Mouse (Mus musculus): ENCODE measurements around the gene Cadm1. TPM values are rescaled to one million over a fixed set of nuclear protein-coding genes. Genes with fewer than 3 reads are reported as not detected.

The Cadm1 gene
- polyA plus RNA-seq, 1 experiment from 2014 or later: 41.3 TPM

- WGBS: 33% methylated on average over 10 of the region's 10 CpGs
- Histone ChIP-seq H3K4me2 (ENCODE audit: low read depth, low read length) (peak overlapping the region; percentile 49), H3K9me3 (replicated peaks; ENCODE audit: control insufficient read depth, low read length) (no peaks in the 10 kb centered on the region), H3K4me3 (replicated peaks; ENCODE audit: low read length) (peak overlapping the region; percentile 32), H3K9ac (ENCODE audit: low read length) (no peak overlapping the region), H3K27me3 (ENCODE audit: control insufficient read depth, insufficient read depth, low read length) (no peaks in the 10 kb centered on the region), H3K4me1 (ENCODE audit: control insufficient read depth, insufficient read depth, low read length) (peaks cover 12% of the 10 kb centered on the region), H3K36me3 (ENCODE audit: control insufficient read depth, insufficient read depth, low read length) (no peaks in the 10 kb centered on the region), H3K27ac (ENCODE audit: low read length) (no peak overlapping the region)
- no peak for ATAC-seq (ENCODE audit: insufficient read depth, low FRiP score)
These were observed 299.2 kb downstream of the Cadm1 start for GRCm38 (mm10) chr9:47829204-47829603.

- 59% methylated on average over 4 of the region's 4 CpGs for whole genome bisulfite sequencing
- Histone ChIP-seq H3K9me3 (replicated peaks; ENCODE audit: control insufficient read depth, low read length) (no peaks in the 10 kb centered on the region), H3K4me3 (replicated peaks; ENCODE audit: low read length) (no peak overlapping the region), H3K36me3 (ENCODE audit: control insufficient read depth, insufficient read depth, low read length) (no peaks in the 10 kb centered on the region), H3K4me1 (ENCODE audit: control insufficient read depth, insufficient read depth, low read length) (peaks cover 12% of the 10 kb centered on the region), H3K27ac (ENCODE audit: low read length) (no peak overlapping the region), H3K27me3 (ENCODE audit: control insufficient read depth, insufficient read depth, low read length) (no peaks in the 10 kb centered on the region), H3K4me2 (ENCODE audit: low read depth, low read length) (no peak overlapping the region), H3K9ac (ENCODE audit: low read length) (no peak overlapping the region)
- ATAC-seq (ENCODE audit: insufficient read depth, low FRiP score): no peak
These were observed 299.9 kb downstream of the Cadm1 start for GRCm38 (mm10) chr9:47829846-47830245.

- ATAC-seq (ENCODE audit: insufficient read depth, low FRiP score): no peak
These were observed 301.4 kb downstream of the Cadm1 start for GRCm38 (mm10) chr9:47831412-47831811.

GRCm38 (mm10) chr9:47838170-47838569 lies 308.2 kb downstream of the Cadm1 start:
- Histone ChIP-seq H3K27ac (ENCODE audit: low read length) (no peak overlapping the region), H3K4me1 (ENCODE audit: control insufficient read depth, insufficient read depth, low read length) (peaks cover 7% of the 10 kb centered on the region), H3K27me3 (ENCODE audit: control insufficient read depth, insufficient read depth, low read length) (no peaks in the 10 kb centered on the region), H3K9me3 (replicated peaks; ENCODE audit: control insufficient read depth, low read length) (no peaks in the 10 kb centered on the region), H3K9ac (ENCODE audit: low read length) (no peak overlapping the region), H3K4me3 (replicated peaks; ENCODE audit: low read length) (no peak overlapping the region), H3K4me2 (ENCODE audit: low read depth, low read length) (no peak overlapping the region), H3K36me3 (ENCODE audit: control insufficient read depth, insufficient read depth, low read length) (no peaks in the 10 kb centered on the region)
- 10% methylated on average over 8 of the region's 8 CpGs for WGBS
- peak; percentile 44; the same call in 1 of the 2 replicates for ATAC-seq (ENCODE audit: insufficient read depth, low FRiP score)

More at GRCm38 (mm10) chr9:47831412-47831811, 301.4 kb downstream of the Cadm1 start:
- no peaks in the 10 kb centered on the region for H3K9me3 ChIP-seq (replicated peaks; ENCODE audit: control insufficient read depth, low read length)
- no peak overlapping the region for H3K27ac ChIP-seq (ENCODE audit: low read length)
- H3K9ac ChIP-seq (ENCODE audit: low read length): no peak overlapping the region
- no peaks in the 10 kb centered on the region for H3K27me3 ChIP-seq (ENCODE audit: control insufficient read depth, insufficient read depth, low read length)
- peaks cover 12% of the 10 kb centered on the region for H3K4me1 ChIP-seq (ENCODE audit: control insufficient read depth, insufficient read depth, low read length)
- H3K36me3 ChIP-seq (ENCODE audit: control insufficient read depth, insufficient read depth, low read length): no peaks in the 10 kb centered on the region
- H3K4me2 ChIP-seq (ENCODE audit: low read depth, low read length): no peak overlapping the region
- WGBS: 72% methylated on average over 4 of the region's 4 CpGs
- H3K4me3 ChIP-seq (replicated peaks; ENCODE audit: low read length): no peak overlapping the region

- 30% methylated on average over 15 of the region's 15 CpGs for WGBS
- Histone ChIP-seq H3K9ac (ENCODE audit: low read length) (no peak overlapping the region), H3K4me3 (replicated peaks; ENCODE audit: low read length) (no peak overlapping the region), H3K36me3 (ENCODE audit: control insufficient read depth, insufficient read depth, low read length) (no peaks in the 10 kb centered on the region), H3K27me3 (ENCODE audit: control insufficient read depth, insufficient read depth, low read length) (no peaks in the 10 kb centered on the region), H3K4me1 (ENCODE audit: control insufficient read depth, insufficient read depth, low read length) (peaks cover 7% of the 10 kb centered on the region), H3K9me3 (replicated peaks; ENCODE audit: control insufficient read depth, low read length) (no peaks in the 10 kb centered on the region), H3K4me2 (ENCODE audit: low read depth, low read length) (no peak overlapping the region), H3K27ac (ENCODE audit: low read length) (no peak overlapping the region)
- ATAC-seq (ENCODE audit: insufficient read depth, low FRiP score): no peak
These were observed 309.1 kb downstream of the Cadm1 start for GRCm38 (mm10) chr9:47838890-47839691.

GRCm38 (mm10) chr9:47839692-47840025 lies 309.7 kb downstream of the Cadm1 start:
- WGBS: 69% methylated on average over 10 of the region's 10 CpGs
- no peak overlapping the region for H3K4me2 ChIP-seq (ENCODE audit: low read depth, low read length)
- ATAC-seq (ENCODE audit: insufficient read depth, low FRiP score): peak; percentile 5; the same call in 1 of the 2 replicates
- H3K4me1 ChIP-seq (ENCODE audit: control insufficient read depth, insufficient read depth, low read length): peaks cover 7% of the 10 kb centered on the region
- no peaks in the 10 kb centered on the region for H3K27me3 ChIP-seq (ENCODE audit: control insufficient read depth, insufficient read depth, low read length)
- no peak overlapping the region for H3K9ac ChIP-seq (ENCODE audit: low read length)
- H3K9me3 ChIP-seq (replicated peaks; ENCODE audit: control insufficient read depth, low read length): no peaks in the 10 kb centered on the region
- no peak overlapping the region for H3K27ac ChIP-seq (ENCODE audit: low read length)
- H3K36me3 ChIP-seq (ENCODE audit: control insufficient read depth, insufficient read depth, low read length): no peaks in the 10 kb centered on the region
- no peak overlapping the region for H3K4me3 ChIP-seq (replicated peaks; ENCODE audit: low read length)

- no peaks in the 10 kb centered on the region for H3K36me3 ChIP-seq (ENCODE audit: control insufficient read depth, insufficient read depth, low read length)
- ATAC-seq (ENCODE audit: insufficient read depth, low FRiP score): no peak
- no peak overlapping the region for H3K27ac ChIP-seq (ENCODE audit: low read length)
- H3K9me3 ChIP-seq (replicated peaks; ENCODE audit: control insufficient read depth, low read length): no peaks in the 10 kb centered on the region
- 78% methylated on average over 6 of the region's 6 CpGs for WGBS
- no peak overlapping the region for H3K9ac ChIP-seq (ENCODE audit: low read length)
- H3K4me3 ChIP-seq (replicated peaks; ENCODE audit: low read length): no peak overlapping the region
- no peaks in the 10 kb centered on the region for H3K27me3 ChIP-seq (ENCODE audit: control insufficient read depth, insufficient read depth, low read length)
- H3K4me1 ChIP-seq (ENCODE audit: control insufficient read depth, insufficient read depth, low read length): peaks cover 7% of the 10 kb centered on the region
- no peak overlapping the region for H3K4me2 ChIP-seq (ENCODE audit: low read depth, low read length)
These were observed 313.4 kb downstream of the Cadm1 start for GRCm38 (mm10) chr9:47843328-47843727.

- no peak overlapping the region for H3K4me2 ChIP-seq (ENCODE audit: low read depth, low read length)
- H3K4me3 ChIP-seq (replicated peaks; ENCODE audit: low read length): no peak overlapping the region
- no peak overlapping the region for H3K9ac ChIP-seq (ENCODE audit: low read length)
- no peaks in the 10 kb centered on the region for H3K4me1 ChIP-seq (ENCODE audit: control insufficient read depth, insufficient read depth, low read length)
- ATAC-seq (ENCODE audit: insufficient read depth, low FRiP score): no peak
- H3K27ac ChIP-seq (ENCODE audit: low read length): no peak overlapping the region
- 79% methylated on average over 10 of the region's 10 CpGs for WGBS
- no peaks in the 10 kb centered on the region for H3K36me3 ChIP-seq (ENCODE audit: control insufficient read depth, insufficient read depth, low read length)
- H3K9me3 ChIP-seq (replicated peaks; ENCODE audit: control insufficient read depth, low read length): no peaks in the 10 kb centered on the region
- no peaks in the 10 kb centered on the region for H3K27me3 ChIP-seq (ENCODE audit: control insufficient read depth, insufficient read depth, low read length)
These were observed 316.3 kb downstream of the Cadm1 start for GRCm38 (mm10) chr9:47846275-47846674.

GRCm38 (mm10) chr9:47846926-47847325 lies 317.0 kb downstream of the Cadm1 start:
- no peaks in the 10 kb centered on the region for H3K36me3 ChIP-seq (ENCODE audit: control insufficient read depth, insufficient read depth, low read length)
- 64% methylated on average over 6 of the region's 6 CpGs for WGBS
- H3K27ac ChIP-seq (ENCODE audit: low read length): no peak overlapping the region
- H3K9ac ChIP-seq (ENCODE audit: low read length): no peak overlapping the region
- H3K9me3 ChIP-seq (replicated peaks; ENCODE audit: control insufficient read depth, low read length): no peaks in the 10 kb centered on the region
- H3K4me3 ChIP-seq (replicated peaks; ENCODE audit: low read length): no peak overlapping the region
- H3K4me2 ChIP-seq (ENCODE audit: low read depth, low read length): no peak overlapping the region
- no peaks in the 10 kb centered on the region for H3K27me3 ChIP-seq (ENCODE audit: control insufficient read depth, insufficient read depth, low read length)
- H3K4me1 ChIP-seq (ENCODE audit: control insufficient read depth, insufficient read depth, low read length): no peaks in the 10 kb centered on the region
- ATAC-seq (ENCODE audit: insufficient read depth, low FRiP score): no peak

Measured in stomach, embryonic 16.5 days (tissue).